Mouse (Mus musculus) embryonic fibroblast, embryonic 13.5 days (primary cell): ENCODE measurements around the gene Wdr74.
"Not testable (repeated sequence)": the region's sequence is repeated elsewhere in the genome, so short reads cannot be mapped to it uniquely, and the experiment has no call there.

Source experiments
- CTCF ChIP-seq: IDR thresholded peaks from 2 replicates; pipeline ENCODE4 v1.5.1; 2011; ENCODE audit warnings: mild to moderate bottlenecking, control low read depth, low read length, moderate library complexity, borderline replicate concordance; ENCODE audit not compliant: insufficient read depth
- POLR2A ChIP-seq: IDR thresholded peaks from 2 replicates; pipeline ENCODE4 v1.6.1; 2011; ENCODE audit warnings: low read depth, mild to moderate bottlenecking, control low read depth, low read length, moderate library complexity

DNA sequence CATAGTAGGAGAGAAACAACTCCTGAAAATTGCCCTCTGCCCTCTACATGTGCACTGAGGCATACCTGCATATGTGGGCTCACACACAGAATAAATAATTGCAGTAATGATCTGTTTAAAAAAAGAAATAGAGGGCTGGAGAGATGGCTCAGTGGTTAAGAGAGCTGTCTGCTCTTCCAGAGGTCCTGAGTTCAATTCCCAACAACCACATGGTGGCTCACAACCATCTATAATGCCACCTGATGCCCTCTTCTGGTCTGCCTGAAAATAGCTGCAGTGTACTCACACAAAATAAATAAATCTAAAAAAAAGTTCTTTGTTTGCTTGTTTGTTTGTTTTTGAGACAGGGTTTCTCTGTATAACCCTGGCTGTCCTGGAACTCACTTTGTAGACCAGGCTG is 16.6 kb upstream of the Wdr74 start:
- TF ChIP-seq CTCF, POLR2A: not testable (repeated sequence)
